Mouse (Mus musculus): Measurements from ENCODE around the gene Ivl.

DNA sequence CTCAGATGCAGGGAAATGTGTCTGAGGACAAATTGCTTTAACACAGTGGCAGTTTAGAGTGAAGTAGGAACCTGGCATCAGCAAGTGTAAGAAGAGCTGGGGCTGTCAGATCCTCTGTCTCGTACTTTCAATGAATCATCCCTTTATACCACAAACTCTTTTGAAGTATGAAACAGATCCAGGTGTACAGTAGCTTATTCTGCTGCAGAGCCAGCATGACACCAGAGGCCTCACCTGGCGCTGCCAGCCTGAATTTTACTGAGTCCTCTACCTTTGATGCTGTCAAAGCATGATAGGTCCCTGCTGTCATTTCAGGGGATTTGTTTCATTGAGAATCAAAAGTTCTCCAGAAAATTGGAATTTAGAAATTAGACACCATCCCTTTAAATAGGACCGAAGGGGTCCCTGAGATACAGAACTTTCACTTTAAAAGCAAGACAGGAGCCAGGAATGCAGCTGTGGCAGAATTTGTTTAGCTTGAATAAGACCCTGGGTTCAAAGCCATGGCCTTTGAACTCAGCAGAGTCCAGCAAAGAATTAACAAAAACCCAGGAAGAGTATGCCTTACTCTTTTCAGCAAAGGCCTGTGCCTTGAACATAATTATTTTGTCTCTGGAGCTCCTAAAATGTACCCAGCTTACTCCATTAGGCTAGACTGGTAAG, 9.8 kb upstream of the Ivl start:
- TF ChIP-seq CTCF (IDR thresholded peaks at IDR 0.05; ENCODE audit: low read depth, low read length) (no peak), POLR2A (IDR thresholded peaks at IDR 0.05; ENCODE audit: borderline replicate concordance, low read depth, low read length) (no peak)

Measured in bone marrow macrophage, adult 2 months (primary cell).